Mouse (Mus musculus) kidney, adult 2 months (tissue): ENCODE measurements around the gene Cybb.

Experiments used
- CTCF ChIP-seq: fragments of 200-500 bp; conservative IDR thresholded peaks from 2 replicates; pipeline ENCODE4 v1.5.1; 2011; ENCODE audit warnings: low read depth, mild to moderate bottlenecking, control low read depth, low read length, moderate library complexity, mixed read lengths; ENCODE audit not compliant: insufficient read depth, insufficient read length
- POLR2A ChIP-seq: fragments of 200-500 bp; IDR thresholded peaks from one replicate; pipeline ENCODE4 v1.6.1; 2011; ENCODE audit warnings: low read depth, low read length, control low read depth

DNA sequence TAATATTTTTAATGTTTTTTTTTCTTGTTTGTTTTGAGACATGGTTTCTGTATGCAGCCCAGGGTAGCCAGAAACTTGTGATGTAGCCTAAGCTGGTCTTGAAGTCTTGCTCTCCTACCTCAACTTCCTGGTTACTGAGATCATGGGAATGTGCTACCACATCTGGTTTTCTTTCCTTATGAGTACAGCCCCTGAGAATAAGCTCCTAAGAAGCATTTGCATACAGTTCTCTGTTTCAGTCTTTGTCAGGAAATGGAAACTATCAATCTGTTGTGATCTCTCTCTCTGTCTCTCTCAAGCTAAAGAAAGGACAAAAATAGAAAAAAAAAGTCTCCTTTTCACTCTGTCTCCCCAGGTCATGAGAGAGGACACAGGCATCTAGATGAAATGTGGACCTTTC, 40.3 kb downstream of the Cybb start:
- TF ChIP-seq POLR2A (no peak), CTCF (no peak)
